Mouse (Mus musculus) neural tube, embryonic 15.5 days (tissue): ENCODE results near the gene Tek. TPM values are rescaled to one million over a fixed set of nuclear protein-coding genes. Genes with fewer than 3 reads are reported as not detected.
A peak's percentile ranks its signal among the peaks of the same experiment; 100 is the strongest.
"Not testable (repeated sequence)": the region's sequence is repeated elsewhere in the genome, so short reads cannot be mapped to it uniquely, and the experiment has no call there.

Experiments
- ATAC-seq: fragments of 200-750 bp; cut with Nextera tagmentation; 2 replicates; pipeline ENCODE4 v1.8.0; 2017; ENCODE audit warnings: mild to moderate bottlenecking, moderate TSS enrichment, moderate library complexity; ENCODE audit not compliant: low FRiP score
- H3K27ac ChIP-seq: fragments of 300-500 bp; sonication (generic); replicated peaks from 2 replicates; pipeline ENCODE4 v1.5.1; 2015; ENCODE audit warnings: mild to moderate bottlenecking, inconsistent platforms
- H3K27me3 ChIP-seq: fragments of 300-500 bp; sonication (generic); replicated peaks from 2 replicates; pipeline ENCODE4 v1.6.1; 2015; ENCODE audit warnings: inconsistent platforms
- H3K36me3 ChIP-seq: fragments of 300-500 bp; sonication (generic); 2 replicates; pipeline ENCODE4 v1.6.1; 2015; ENCODE audit warnings: inconsistent platforms
- H3K4me1 ChIP-seq: fragments of 300-500 bp; sonication (generic); 2 replicates; pipeline ENCODE4 v1.6.1; 2015; ENCODE audit warnings: inconsistent platforms
- H3K4me2 ChIP-seq: fragments of 300-500 bp; sonication (generic); 2 replicates; pipeline ENCODE4 v1.6.1; 2015; ENCODE audit warnings: inconsistent platforms, mild to moderate bottlenecking, moderate library complexity
- H3K4me3 ChIP-seq: fragments of 300-500 bp; sonication (generic); replicated peaks from 2 replicates; pipeline ENCODE4 v1.5.1; 2015; ENCODE audit warnings: mild to moderate bottlenecking, inconsistent platforms
- H3K9ac ChIP-seq: fragments of 300-500 bp; sonication (generic); replicated peaks from 2 replicates; pipeline ENCODE4 v1.6.1; 2015; ENCODE audit warnings: mild to moderate bottlenecking, inconsistent platforms
- H3K9me3 ChIP-seq: fragments of 300-500 bp; sonication (generic); replicated peaks from 2 replicates; pipeline ENCODE4 v1.6.1; 2016; ENCODE audit warnings: inconsistent platforms
- WGBS: fragments of 180-500 bp; shearing (Covaris S2); methylation state at CpG from one replicate; pipeline ENCODE4 v1.1.7; 2015; ENCODE audit warnings: mixed read lengths; 5-methylcytosine and 5-hydroxymethylcytosine counted together
- polyA plus RNA-seq: library from polyadenylated mRNA; unstranded; fragments of >200 nt; fragmentation: Nextera tagmentation; extraction: Ambion mirVana; gene quantifications from 2 replicates; pipeline ENCODE4 v1.2.1, GENCODE M21; 2015

Gene Tek
- polyA plus RNA-seq = 7.6 and 9.6 TPM in 2 replicates

DNA sequence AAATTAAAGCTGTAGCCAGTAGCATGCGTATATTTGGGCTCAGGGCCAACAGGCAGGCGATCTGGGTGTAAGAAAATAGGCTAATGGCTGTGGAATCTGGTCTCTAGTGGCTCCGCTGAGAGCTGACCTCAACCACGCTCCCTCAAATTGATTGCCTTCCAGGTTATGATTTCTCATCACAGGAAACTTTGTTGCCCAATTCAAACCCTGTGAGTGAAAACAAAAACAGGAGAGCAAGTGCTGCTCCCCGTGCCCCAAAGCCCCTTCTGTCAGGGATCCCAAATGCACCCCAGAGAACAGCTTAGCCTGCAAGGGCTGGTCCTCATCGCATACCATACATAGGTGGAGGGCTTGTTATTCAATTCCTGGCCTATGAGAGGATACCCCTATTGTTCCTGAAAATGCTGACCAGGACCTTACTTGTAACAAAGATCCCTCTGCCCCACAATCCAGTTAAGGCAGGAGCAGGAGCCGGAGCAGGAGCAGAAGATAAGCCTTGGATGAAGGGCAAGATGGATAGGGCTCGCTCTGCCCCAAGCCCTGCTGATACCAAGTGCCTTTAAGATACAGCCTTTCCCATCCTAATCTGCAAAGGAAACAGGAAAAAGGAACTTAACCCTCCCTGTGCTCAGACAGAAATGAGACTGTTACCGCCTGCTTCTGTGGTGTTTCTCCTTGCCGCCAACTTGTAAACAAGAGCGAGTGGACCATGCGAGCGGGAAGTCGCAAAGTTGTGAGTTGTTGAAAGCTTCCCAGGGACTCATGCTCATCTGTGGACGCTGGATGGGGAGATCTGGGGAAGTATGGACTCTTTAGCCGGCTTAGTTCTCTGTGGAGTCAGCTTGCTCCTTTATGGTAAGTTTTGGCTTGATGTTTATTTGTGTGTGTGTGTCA lies at the start of gene Tek:
Gene Tek, plus strand, starts transcription at position 452 of the 894 bp plus-strand sequence.
- ATAC-seq = no peak
- 73% methylated on average over 16 of the region's 16 CpGs for WGBS
- H3K36me3 ChIP-seq = no peaks in the 10 kb centered on the region
- no peak within 1 kb of the TSS for H3K9ac ChIP-seq
- 0 out of 2 replicates have a peak within 1 kb of the TSS, but pooled peaks have one; percentile 8 for H3K27ac ChIP-seq
- H3K27me3 ChIP-seq = no peaks in the 10 kb centered on the region
- H3K4me3 ChIP-seq = no peak within 1 kb of the TSS
- no peaks in the 10 kb centered on the region for H3K4me1 ChIP-seq
- no peak within 1 kb of the TSS for H3K4me2 ChIP-seq
- no peaks in the 10 kb centered on the region for H3K9me3 ChIP-seq

GRCm38 (mm10) chr4:94689804-94690203 lies 49.3 kb upstream of the Tek start:
- 85% methylated on average over 2 of the region's 2 CpGs for WGBS
- not testable (repeated sequence) for H3K36me3 ChIP-seq, H3K27ac ChIP-seq

DNA sequence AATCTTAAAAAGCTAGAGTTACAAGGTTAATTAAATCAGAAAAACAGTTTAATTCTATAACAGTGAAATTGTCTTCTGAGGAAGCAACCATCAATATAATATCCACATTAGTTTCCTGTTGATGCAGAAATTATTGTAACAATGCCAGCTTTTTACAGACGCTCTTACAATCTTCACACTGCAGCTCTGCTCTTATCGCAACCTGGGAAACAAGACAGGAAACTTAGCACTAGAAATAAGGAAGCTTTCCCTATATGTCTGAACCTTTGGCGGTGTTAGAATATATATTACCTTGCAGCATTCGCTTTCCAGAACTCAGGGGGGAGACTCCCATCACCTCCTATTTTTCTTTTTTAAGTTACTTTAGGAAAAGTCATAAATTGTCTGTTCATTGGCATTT lies 48.0 kb upstream of the Tek start:
- no peak overlapping the region for H3K27ac ChIP-seq
- H3K27me3 ChIP-seq = no peaks in the 10 kb centered on the region
- H3K36me3 ChIP-seq = peaks cover 10% of the 10 kb centered on the region
- H3K4me1 ChIP-seq = no peaks in the 10 kb centered on the region
- no peak overlapping the region for H3K9ac ChIP-seq
- no peak for ATAC-seq
- H3K9me3 ChIP-seq = no peaks in the 10 kb centered on the region
- no peak overlapping the region for H3K4me3 ChIP-seq
- no peak overlapping the region for H3K4me2 ChIP-seq
- WGBS = 89% methylated on average over 4 of the region's 4 CpGs

More at GRCm38 (mm10) chr4:94689804-94690203, 49.3 kb upstream of the Tek start:
- H3K9me3 ChIP-seq, H3K9ac ChIP-seq, H3K4me3 ChIP-seq, H3K27me3 ChIP-seq, H3K4me2 ChIP-seq, H3K4me1 ChIP-seq, ATAC-seq: not testable (repeated sequence)

GRCm38 (mm10) chr4:94692175-94692574 lies 46.9 kb upstream of the Tek start:
- H3K27ac ChIP-seq = no peak overlapping the region

DNA sequence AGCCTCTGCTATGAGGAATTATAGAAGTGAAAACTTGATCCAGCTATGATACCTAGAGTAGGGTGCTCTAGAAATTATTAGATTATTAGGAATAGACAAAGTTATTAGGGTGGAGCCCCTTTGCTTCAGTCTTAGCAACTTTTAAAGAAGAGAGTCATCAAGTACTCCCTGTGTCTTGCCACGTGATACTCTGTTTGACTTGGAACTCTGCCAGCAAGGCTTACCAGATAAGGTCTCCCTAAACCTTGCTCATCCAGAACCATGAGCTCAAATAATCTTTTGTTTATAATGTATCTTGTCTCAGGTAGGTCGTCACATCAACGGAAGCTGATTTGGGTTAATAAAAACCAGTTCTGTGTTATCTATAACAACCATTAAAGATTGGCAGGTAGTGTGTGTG lies 42.7 kb upstream of the Tek start:
- no peaks in the 10 kb centered on the region for H3K27me3 ChIP-seq
- H3K9me3 ChIP-seq = no peaks in the 10 kb centered on the region
- H3K9ac ChIP-seq = no peak overlapping the region
- no peak for ATAC-seq
- H3K4me1 ChIP-seq = no peaks in the 10 kb centered on the region
- no peaks in the 10 kb centered on the region for H3K36me3 ChIP-seq
- no peak overlapping the region for H3K27ac ChIP-seq
- no peak overlapping the region for H3K4me2 ChIP-seq
- 87% methylated on average over 3 of the region's 3 CpGs for WGBS
- H3K4me3 ChIP-seq = no peak overlapping the region

More at GRCm38 (mm10) chr4:94692175-94692574, 46.9 kb upstream of the Tek start:
- H3K4me1 ChIP-seq = no peaks in the 10 kb centered on the region
- no peak overlapping the region for H3K4me2 ChIP-seq
- no peaks in the 10 kb centered on the region for H3K27me3 ChIP-seq
- H3K4me3 ChIP-seq = no peak overlapping the region
- H3K9ac ChIP-seq = no peak overlapping the region
- no peaks in the 10 kb centered on the region for H3K9me3 ChIP-seq
- no peak for ATAC-seq
- peaks cover 10% of the 10 kb centered on the region for H3K36me3 ChIP-seq
- WGBS = 97% methylated on average over 2 of the region's 2 CpGs

DNA sequence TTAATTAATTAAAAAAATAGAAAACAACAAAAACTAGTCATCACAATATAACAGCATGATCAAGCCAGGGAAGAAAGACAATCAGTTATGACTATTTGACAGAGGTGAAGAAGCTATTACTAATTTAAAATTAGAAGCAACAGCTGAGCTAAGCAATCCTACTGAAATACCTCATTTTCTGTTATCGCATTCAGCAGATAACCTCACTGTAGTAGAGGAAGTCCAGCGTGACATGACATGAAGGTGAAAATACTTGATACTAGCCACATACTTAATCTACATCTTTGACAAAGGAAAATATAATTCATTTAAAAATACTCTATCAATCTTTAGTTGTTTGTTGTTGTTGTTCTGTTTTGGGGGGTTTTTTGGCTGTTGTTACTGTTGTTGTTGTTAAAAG lies 28.1 kb upstream of the Tek start:
- H3K4me2 ChIP-seq = no peak overlapping the region
- no peak overlapping the region for H3K9ac ChIP-seq
- H3K9me3 ChIP-seq = no peaks in the 10 kb centered on the region
- H3K36me3 ChIP-seq = no peaks in the 10 kb centered on the region
- WGBS = 92% methylated on average over 2 of the region's 2 CpGs
- H3K4me3 ChIP-seq = no peak overlapping the region
- H3K27me3 ChIP-seq = no peaks in the 10 kb centered on the region
- no peaks in the 10 kb centered on the region for H3K4me1 ChIP-seq
- no peak overlapping the region for H3K27ac ChIP-seq
- no peak for ATAC-seq

DNA sequence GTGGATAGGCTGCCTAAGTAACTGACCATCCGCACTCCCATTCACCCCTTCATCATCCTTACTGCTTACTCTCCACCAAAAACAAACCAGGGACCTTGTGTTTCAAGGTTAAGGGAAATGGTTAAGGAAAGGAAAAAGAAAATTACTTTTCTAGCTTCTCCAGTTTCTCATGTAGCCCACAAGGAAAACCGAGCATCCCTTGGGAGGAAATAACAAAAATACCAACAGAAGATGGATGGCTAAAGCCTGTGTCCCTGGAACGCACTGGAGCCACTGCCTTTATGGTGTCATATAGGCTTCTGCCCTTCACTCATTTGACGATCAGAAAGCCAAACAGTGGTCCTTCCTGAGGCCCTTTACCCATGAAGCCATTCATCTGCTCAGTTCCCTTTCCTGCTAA lies 27.7 kb upstream of the Tek start:
- no peak overlapping the region for H3K27ac ChIP-seq
- no peak overlapping the region for H3K4me3 ChIP-seq
- H3K27me3 ChIP-seq = no peaks in the 10 kb centered on the region
- WGBS = 69% methylated on average over 4 of the region's 4 CpGs
- no peaks in the 10 kb centered on the region for H3K4me1 ChIP-seq
- no peak overlapping the region for H3K9ac ChIP-seq
- no peaks in the 10 kb centered on the region for H3K36me3 ChIP-seq
- no peaks in the 10 kb centered on the region for H3K9me3 ChIP-seq
- ATAC-seq = no peak
- no peak overlapping the region for H3K4me2 ChIP-seq

DNA sequence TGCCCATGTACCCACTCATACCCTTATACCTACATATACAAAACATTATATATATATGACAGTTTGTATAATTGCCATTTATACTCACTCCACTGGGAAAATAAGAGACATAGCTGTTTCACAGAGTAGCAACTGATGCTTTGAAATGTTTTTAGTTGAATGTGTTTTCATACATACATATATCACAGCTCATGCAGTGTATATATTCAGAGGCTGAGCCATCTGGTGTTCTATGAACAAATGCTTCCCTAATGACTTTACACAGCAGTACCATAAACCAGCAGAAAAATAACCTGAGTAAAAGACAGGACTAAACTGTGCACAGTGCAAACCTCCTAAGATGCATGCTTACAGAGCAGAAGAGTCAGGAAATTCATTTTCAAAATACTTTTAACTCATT lies 25.3 kb upstream of the Tek start:
- no peak overlapping the region for H3K9ac ChIP-seq

DNA sequence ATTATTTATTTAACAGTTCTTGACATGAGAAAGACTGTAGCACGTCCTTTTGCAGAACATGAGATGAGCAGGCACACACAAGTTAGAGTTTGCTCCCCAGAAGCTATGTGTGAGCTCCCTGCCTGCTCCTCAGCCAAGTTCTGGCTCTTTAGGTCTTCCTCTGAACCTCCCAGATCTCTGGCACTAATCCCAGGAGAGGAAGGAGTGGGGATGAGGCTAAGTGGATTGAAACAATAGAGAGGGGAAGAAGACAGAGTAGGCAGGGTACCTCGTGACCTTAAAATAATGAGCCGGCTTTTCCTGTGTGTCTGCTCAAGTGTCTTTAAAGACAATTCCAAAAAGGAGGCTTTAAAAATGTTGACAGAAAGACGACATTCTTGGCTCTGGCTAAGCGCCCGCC lies 23.9 kb upstream of the Tek start:
- no peak overlapping the region for H3K4me3 ChIP-seq
- no peaks in the 10 kb centered on the region for H3K36me3 ChIP-seq
- 63% methylated on average over 6 of the region's 6 CpGs for WGBS
- no peak for ATAC-seq
- H3K4me1 ChIP-seq = no peaks in the 10 kb centered on the region
- H3K27ac ChIP-seq = no peak overlapping the region
- no peak overlapping the region for H3K9ac ChIP-seq
- H3K9me3 ChIP-seq = no peaks in the 10 kb centered on the region
- no peak overlapping the region for H3K4me2 ChIP-seq
- no peaks in the 10 kb centered on the region for H3K27me3 ChIP-seq

More for the DNA sequence above, 25.3 kb upstream of the Tek start:
- H3K36me3 ChIP-seq = no peaks in the 10 kb centered on the region
- no peaks in the 10 kb centered on the region for H3K4me1 ChIP-seq
- H3K27me3 ChIP-seq = no peaks in the 10 kb centered on the region
- H3K4me3 ChIP-seq = no peak overlapping the region
- no peak for ATAC-seq
- H3K9me3 ChIP-seq = no peaks in the 10 kb centered on the region
- no peak overlapping the region for H3K4me2 ChIP-seq
- no peak overlapping the region for H3K27ac ChIP-seq

DNA sequence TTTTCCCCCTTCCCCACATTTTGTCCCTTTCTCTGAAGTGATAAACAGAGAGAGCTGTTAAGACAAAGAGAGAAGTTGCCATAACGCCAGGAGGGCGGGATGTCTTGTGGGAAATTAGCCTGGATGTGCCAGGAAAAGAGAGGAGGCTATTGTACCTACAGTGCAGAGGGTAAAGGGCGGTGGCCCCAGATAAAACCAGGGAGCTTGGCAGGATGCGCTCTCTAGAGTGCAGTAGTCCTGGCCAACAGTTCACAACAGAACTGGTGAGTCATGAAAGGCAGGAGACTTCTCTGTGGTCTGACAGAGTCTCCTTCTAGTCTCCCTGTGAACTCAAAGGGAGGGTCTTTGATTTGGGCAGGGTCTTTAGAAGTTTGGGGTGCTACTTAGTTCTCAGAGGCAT lies 13.3 kb upstream of the Tek start:
- ATAC-seq = no peak
- whole genome bisulfite sequencing = 67% methylated on average over 4 of the region's 4 CpGs
- H3K27me3 ChIP-seq = no peaks in the 10 kb centered on the region
- H3K4me3 ChIP-seq = no peak overlapping the region
- no peak overlapping the region for H3K4me2 ChIP-seq
- H3K4me1 ChIP-seq = no peaks in the 10 kb centered on the region
- no peak overlapping the region for H3K27ac ChIP-seq
- no peak overlapping the region for H3K9ac ChIP-seq
- H3K9me3 ChIP-seq = 0 out of 2 replicates have a peak, but pooled peaks cover 3% of the 10 kb centered on the region
- H3K36me3 ChIP-seq = no peaks in the 10 kb centered on the region

DNA sequence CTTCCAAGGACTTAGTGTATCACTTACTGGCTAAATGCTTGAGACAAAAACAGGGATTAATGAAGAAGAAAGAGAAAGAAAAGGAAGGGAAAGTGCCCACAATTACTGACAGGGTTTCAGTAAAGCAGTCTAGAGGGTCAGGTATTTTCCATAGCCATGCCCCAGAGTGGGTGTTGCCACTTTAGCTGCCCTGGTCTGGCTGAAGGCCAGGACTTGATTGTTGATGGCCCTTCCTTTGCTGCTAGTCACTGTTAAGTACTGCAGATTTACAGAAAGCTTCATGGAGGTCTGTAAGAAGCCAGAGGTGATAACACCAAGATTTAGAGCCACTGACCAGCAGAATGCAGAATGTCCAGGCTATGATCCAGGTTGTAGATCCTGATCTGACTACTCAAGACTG lies 6.4 kb upstream of the Tek start:
- Histone ChIP-seq H3K9me3 (0 out of 2 replicates have a peak, but pooled peaks cover 3% of the 10 kb centered on the region), H3K27ac (no peak overlapping the region), H3K9ac (no peak overlapping the region), H3K4me3 (no peak overlapping the region), H3K4me1 (no peaks in the 10 kb centered on the region), H3K27me3 (no peaks in the 10 kb centered on the region), H3K4me2 (no peak overlapping the region), H3K36me3 (no peaks in the 10 kb centered on the region)
- ATAC-seq = no peak
